Mouse (Mus musculus) spleen, adult 2 months (tissue): ENCODE data around the gene Cxcl17. TPM values are rescaled to one million over a fixed set of nuclear protein-coding genes. Genes with fewer than 3 reads are reported as not detected.
"Not testable (repeated sequence)": the region's sequence is repeated elsewhere in the genome, so short reads cannot be mapped to it uniquely, and the experiment has no call there.

Experiments used
- DNase-seq, 2 experiments: peaks; one replicate each; pipeline versions ENCODE4 v3.0.0 to v3.0.0-alpha.2; 2012 to 2021; ENCODE audit warnings: low spot score in 2 of 2, low read depth in 1 of 2
- H3K27ac ChIP-seq: fragments of 200-500 bp; 2 replicates; pipeline ENCODE4 v1.5.1; 2012; ENCODE audit warnings: low read length, inconsistent platforms; ENCODE audit not compliant: insufficient read depth
- H3K27me3 ChIP-seq: fragments of 200-500 bp; 2 replicates; pipeline ENCODE4 v1.6.1; 2012; ENCODE audit warnings: mild to moderate bottlenecking, moderate library complexity, low read length, inconsistent platforms; ENCODE audit not compliant: control insufficient read depth, insufficient read depth
- H3K36me3 ChIP-seq: fragments of 200-500 bp; 2 replicates; pipeline ENCODE4 v1.6.1; 2012; ENCODE audit warnings: mild to moderate bottlenecking, low read length, inconsistent platforms; ENCODE audit not compliant: control insufficient read depth, insufficient read depth
- H3K4me1 ChIP-seq: fragments of 200-500 bp; 2 replicates; pipeline ENCODE4 v1.6.1; 2011; ENCODE audit warnings: inconsistent platforms; ENCODE audit not compliant: control insufficient read depth, insufficient read depth, insufficient read length
- H3K4me3 ChIP-seq: fragments of 200-500 bp; 2 replicates; pipeline ENCODE4 v1.5.1; 2011; ENCODE audit warnings: mild to moderate bottlenecking, inconsistent platforms; ENCODE audit not compliant: insufficient read depth, insufficient read length; ENCODE audit errors: extremely low read depth
- CTCF ChIP-seq: fragments of 200-500 bp; IDR thresholded peaks from 2 replicates; pipeline ENCODE4 v1.5.1; 2011; ENCODE audit warnings: mild to moderate bottlenecking, inconsistent platforms; ENCODE audit not compliant: insufficient read depth, insufficient read length, insufficient replicate concordance; ENCODE audit errors: extremely low read depth
- POLR2A ChIP-seq: fragments of 200-500 bp; IDR thresholded peaks from 2 replicates; pipeline ENCODE4 v1.6.1; 2011; ENCODE audit warnings: low read depth, low read length, inconsistent platforms
- WGBS: fragments of 180-500 bp; shearing (Covaris S2); methylation state at CpG from one replicate; pipeline ENCODE4 v1.1.7; 2018; 5-methylcytosine and 5-hydroxymethylcytosine counted together
- polyA plus RNA-seq: library from polyadenylated mRNA; depleted of rRNA; stranded (reverse); fragments of >200 nt; gene quantifications from 2 replicates; pipeline ENCODE4 v1.2.3, GENCODE M21; 2012

Gene Cxcl17
- polyA plus RNA-seq, 1 experiment: not detected

DNA sequence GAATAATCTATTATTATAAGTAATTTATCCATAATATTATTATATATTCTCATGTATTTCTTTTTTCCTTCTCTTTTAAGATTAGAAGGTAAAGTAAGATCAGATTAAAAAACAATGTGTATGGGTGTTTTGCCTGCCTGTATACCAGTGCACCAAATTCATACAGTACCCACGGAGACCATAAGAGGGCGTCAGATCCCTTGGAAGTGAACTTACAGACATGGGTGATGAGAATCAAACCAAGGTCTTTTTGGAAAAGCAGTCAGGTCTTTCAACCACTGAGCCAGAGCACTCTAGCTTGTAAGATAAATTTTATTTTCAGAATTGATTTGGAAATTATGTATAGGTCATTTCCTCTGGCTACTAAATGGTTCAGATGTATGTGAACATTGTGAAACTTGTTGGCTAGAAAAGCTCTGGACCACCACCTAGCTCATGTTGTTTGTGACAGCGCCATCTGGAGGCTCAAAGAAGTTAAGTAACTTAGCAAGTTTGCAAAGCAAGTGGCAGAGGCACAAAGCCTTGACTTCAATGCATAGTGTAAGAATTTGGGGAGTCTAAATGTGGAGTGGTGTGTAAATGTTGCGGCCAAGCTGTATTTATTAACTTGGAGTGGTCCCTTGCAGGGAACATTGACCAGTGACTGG is 3.4 kb downstream of the Cxcl17 start:
- Histone ChIP-seq H3K36me3 (no peaks in the 10 kb centered on the region), H3K4me1 (no peaks in the 10 kb centered on the region), H3K27ac (no peak overlapping the region), H3K27me3 (no peaks in the 10 kb centered on the region), H3K4me3 (no peak overlapping the region)
- no peak for TF ChIP-seq POLR2A
- 0 out of 2 replicates have a peak, but pooled peaks have one; percentile 3 for TF ChIP-seq CTCF
- DNase-seq: no peak
- 78% methylated on average over 4 of the region's 4 CpGs for WGBS

DNA sequence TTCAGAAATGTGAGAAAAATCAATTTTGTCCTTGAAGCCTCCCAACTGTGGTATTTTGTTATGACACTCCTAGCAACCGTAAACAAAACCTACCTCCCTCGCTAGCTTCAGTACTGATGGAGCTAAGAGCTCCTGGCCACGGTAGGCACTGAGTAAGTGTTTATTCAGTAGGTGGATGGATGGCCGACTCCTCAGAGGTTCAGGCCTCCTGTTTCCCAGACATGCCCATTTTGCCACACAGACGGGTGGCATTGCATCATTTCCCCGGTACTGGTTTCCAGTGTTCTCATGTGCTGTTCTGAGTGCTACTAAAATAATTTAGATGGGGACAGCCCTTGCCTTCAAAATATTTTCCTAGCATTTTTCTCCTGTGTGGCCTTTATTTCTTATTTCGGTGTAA is 6.2 kb downstream of the Cxcl17 start:
- Histone ChIP-seq H3K27ac (no peak overlapping the region), H3K27me3 (no peaks in the 10 kb centered on the region), H3K36me3 (no peaks in the 10 kb centered on the region), H3K4me3 (no peak overlapping the region), H3K4me1 (no peaks in the 10 kb centered on the region)
- WGBS: 84% methylated on average over 7 of the region's 7 CpGs
- TF ChIP-seq CTCF: no peak
- no peak for TF ChIP-seq POLR2A
- DNase-seq: no peak

DNA sequence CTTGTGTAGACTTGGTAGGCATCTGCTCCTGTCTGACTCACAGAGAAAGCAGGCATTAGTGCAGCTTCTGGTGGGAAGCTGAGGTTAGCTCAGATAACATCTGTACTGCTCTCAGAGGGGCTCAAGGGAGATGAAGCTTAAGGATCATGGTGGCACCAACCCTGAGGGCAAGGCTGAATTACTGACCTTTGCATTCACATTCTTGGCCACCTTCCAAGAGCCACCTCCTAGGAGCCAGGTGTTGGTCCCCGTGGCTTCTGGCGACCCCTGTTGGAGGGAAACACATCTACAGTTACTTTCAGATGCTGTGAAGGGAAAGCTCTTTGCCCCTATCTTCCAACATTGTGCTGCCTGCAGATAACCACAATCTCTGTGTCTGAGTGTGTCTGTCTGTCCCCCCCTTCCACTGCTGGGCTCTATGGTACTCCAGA is 10.0 kb downstream of the Cxcl17 start:
- Histone ChIP-seq H3K27me3 (no peaks in the 10 kb centered on the region), H3K27ac (no peak overlapping the region), H3K36me3 (no peaks in the 10 kb centered on the region), H3K4me1 (no peaks in the 10 kb centered on the region), H3K4me3 (no peak overlapping the region)
- 0% methylated on average over 2 of the region's 2 CpGs for WGBS
- TF ChIP-seq CTCF (peak; percentile 55; the same call in 1 of the 2 replicates), POLR2A (no peak)
- peak; percentile 25 to 30 for DNase-seq

- no peak for TF ChIP-seq POLR2A
- TF ChIP-seq CTCF: no peak
- no peak for DNase-seq
- Histone ChIP-seq H3K4me1 (no peaks in the 10 kb centered on the region), H3K4me3 (no peak overlapping the region), H3K27ac (no peak overlapping the region), H3K27me3 (no peaks in the 10 kb centered on the region), H3K36me3 (no peaks in the 10 kb centered on the region)
- WGBS: 81% methylated on average over 5 of the region's 5 CpGs
Observed at GRCm38 (mm10) chr7:25401986-25402385, 10.7 kb downstream of the Cxcl17 start.

- 93% methylated on average over 2 of the region's 2 CpGs for WGBS
- Histone ChIP-seq H3K27me3 (no peaks in the 10 kb centered on the region), H3K4me1 (no peaks in the 10 kb centered on the region), H3K4me3 (no peak overlapping the region), H3K27ac (no peak overlapping the region), H3K36me3 (no peaks in the 10 kb centered on the region)
- DNase-seq: no peak
- TF ChIP-seq CTCF (no peak), POLR2A (no peak)
Observed at GRCm38 (mm10) chr7:25401551-25401950, 11.1 kb downstream of the Cxcl17 start.

GRCm38 (mm10) chr7:25399028-25399427 is 13.7 kb downstream of the Cxcl17 start:
- H3K36me3 ChIP-seq, H3K4me1 ChIP-seq, DNase-seq, H3K27me3 ChIP-seq, H3K4me3 ChIP-seq, H3K27ac ChIP-seq: not testable (repeated sequence)

GRCm38 (mm10) chr7:25398610-25399009 is 14.1 kb downstream of the Cxcl17 start, which contains the start of gene Lipe:
Gene Lipe (minus strand): TSS chr7:25398710.
- no peak for DNase-seq
- H3K27ac ChIP-seq: no peak within 1 kb of the TSS
- TF ChIP-seq CTCF (no peak), POLR2A (no peak)
- peaks cover 10% of the 10 kb centered on the region; the same call in 1 of the 2 replicates for H3K4me1 ChIP-seq
- 100% methylated on average over 1 of the region's 1 CpGs for WGBS
- H3K4me3 ChIP-seq: no peak within 1 kb of the TSS
- no peaks in the 10 kb centered on the region for H3K27me3 ChIP-seq
- H3K36me3 ChIP-seq: no peaks in the 10 kb centered on the region
